Mouse (Mus musculus): ENCODE measurements around the gene Uggt1. TPM values are rescaled to one million over a fixed set of nuclear protein-coding genes. Genes with fewer than 3 reads are reported as not detected.

Gene Uggt1
- total RNA-seq, 2 experiments from 2014 or later = 19.7 to 21.6 TPM

DNA sequence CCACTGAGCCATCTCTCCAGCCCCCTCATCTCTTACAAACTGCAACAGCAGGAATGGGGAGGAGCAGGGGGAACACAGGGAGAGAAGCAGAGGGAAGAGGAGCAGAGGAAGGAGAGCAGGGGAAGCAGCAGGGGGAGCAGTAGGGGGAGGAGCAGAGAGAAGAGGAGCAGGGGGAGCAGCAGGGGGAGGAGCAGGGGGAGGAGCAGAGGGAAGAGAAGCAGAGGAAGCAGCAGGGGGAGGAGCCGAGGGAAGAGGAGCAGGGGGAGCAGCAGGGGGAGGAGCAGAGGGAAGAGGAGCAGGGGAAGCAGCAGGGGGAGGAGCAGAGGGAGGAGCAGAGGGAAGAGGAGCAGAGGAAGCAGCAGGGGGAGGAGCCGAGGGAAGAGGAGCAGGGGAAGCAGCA, 14.1 kb upstream of the Uggt1 start:
- DNase-seq = no peak

GRCm38 (mm10) chr1:36257276-36257675, 12.8 kb upstream of the Uggt1 start:
- no peak for DNase-seq

DNA sequence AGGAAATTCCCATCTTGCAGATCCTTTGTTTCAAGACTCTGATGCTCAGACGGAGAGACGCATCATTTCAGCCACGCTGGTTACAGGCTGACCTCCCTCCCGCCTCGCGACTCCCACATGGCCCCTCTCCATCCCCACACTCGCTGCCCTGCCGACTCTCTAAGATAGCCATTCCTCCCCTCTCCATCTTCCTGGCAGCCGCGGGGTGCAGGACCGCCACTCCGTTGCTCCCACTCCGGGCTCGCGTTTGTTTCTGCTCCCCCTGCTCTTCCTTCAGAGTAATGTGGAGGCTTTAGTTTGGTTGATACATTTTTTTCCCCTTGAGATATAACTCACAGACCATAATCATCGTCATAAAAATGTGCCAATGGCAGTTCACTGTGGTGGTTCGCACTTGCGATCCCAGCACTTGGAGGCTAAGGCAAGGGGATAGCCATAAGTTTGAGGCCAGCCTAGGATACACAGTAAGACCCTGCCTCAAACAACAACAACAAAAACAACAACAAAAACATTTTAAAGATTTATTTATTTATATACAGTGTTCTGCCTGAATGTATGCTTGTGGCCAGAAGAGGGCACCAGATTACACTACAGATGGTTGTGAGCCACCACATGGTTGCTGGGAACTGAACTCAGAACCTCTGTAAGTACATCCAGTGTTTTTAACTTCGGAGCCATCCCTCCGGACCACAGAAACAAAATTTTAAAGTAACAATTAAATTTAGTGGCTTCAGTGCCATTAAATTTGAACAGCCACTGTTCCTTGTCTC, 11.5 kb upstream of the Uggt1 start:
- no peak for DNase-seq

- peak; percentile 29 for DNase-seq
Observed at GRCm38 (mm10) chr1:36254635-36255360, 10.3 kb upstream of the Uggt1 start.

GRCm38 (mm10) chr1:36252791-36253190, 8.3 kb upstream of the Uggt1 start:
- DNase-seq = no peak

DNA sequence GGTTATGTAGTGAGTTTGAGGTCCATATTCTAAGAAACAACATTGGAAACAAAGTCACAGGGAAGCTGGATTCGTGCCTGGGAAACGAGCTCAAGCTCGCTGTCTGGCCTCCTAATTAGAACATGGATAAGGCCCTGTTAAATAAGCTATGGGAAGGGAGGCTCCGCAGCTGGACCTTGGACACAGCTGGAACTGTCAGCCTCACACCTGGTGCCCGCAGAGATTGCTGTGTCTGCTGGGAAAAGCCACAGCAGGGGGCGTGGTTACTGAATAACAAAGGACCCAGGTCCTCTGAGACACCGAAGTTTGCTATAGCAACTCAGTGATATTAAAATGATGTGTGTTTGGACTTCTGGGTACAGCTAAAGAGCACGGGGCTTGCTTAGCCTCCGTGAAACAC, 6.9 kb upstream of the Uggt1 start:
- DNase-seq = no peak

DNA sequence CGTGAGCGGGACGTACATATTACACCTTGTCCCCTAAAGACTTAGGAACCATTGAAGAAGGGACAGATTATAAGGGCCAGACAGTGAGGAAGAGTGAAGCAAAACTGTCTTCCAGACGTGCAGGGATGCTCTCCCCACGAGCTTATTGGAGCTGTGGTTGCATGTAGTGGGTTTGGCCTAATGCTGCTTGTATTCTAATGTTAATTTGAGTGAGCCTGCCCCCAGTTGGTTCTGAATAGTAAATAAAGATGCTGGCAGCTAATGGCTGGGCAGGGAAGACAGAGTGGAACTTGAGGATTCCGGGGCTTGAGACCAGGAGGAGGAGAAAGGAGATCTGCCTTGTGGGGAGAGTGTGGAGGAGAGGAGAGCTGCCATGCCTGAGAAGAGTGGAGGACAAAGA, 2.2 kb upstream of the Uggt1 start:
- no peak for DNase-seq

DNA sequence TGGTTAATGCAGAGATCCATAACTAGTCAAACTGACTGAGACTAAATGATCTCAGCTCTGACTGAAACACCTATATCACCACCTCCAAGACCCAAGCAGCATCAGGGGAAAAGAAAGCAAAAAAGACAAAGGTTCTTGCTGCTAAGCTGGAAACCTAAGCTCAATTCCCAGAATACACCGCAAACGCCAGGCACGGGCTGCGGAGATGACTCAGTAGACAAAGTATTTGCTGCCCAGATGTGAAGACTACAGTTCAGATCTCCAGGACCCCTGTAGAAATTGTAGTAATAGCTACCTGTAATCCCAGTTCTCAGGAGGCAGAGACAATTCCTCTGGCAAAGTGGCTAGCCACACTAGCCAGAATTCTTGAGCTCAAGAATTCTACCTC, 302 bp upstream of the Uggt1 start:
- DNase-seq = no peak

- DNase-seq = no peak
Observed at GRCm38 (mm10) chr1:36243447-36244057, 968 bp downstream of the Uggt1 start.

DNA sequence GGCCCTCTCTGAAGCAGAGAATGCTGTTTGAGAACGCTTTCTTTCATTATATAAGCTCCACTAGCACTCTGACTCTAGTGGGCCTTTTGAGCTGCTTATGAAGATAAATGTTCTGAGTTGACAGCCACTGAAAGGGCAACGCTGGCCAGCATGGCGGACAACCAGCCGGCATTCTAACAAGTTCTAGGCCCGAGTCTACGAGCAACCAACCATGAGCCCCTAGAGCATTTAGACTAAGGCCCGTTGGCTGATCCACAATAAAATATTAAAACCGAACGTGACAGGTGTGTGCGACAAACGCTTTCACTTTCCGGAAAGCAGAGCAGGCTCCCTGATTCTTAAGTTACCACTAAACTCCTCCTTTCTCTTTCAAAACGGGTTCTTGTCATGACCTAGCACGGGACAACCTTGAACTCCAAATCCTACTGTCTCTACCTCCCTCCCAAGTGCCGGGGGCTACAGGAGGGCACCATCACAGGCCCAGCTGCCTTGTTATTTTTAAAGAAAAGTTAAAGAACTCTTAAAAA, 2.6 kb downstream of the Uggt1 start:
- no peak for DNase-seq

- no peak for DNase-seq
Observed at GRCm38 (mm10) chr1:36240176-36240575, 4.3 kb downstream of the Uggt1 start.

DNA sequence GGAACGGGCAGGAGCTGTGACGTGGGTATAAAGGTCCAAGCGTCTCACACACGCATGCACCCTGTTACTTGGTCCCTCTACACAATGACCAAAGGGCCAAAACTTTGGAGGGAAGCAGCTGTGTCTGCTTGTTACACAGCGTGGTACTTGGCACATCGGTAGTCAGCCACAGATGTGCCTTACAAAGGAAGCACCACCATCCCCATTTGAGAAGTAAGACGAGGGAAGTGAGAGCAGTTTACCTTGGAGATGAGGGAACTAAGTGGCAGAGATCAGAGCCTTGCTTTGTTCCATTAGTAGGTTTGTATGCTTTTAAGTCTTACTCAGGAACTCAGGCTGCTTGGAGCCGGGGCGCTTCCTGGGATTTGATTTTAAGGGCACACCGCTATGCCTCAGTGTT, 5.1 kb downstream of the Uggt1 start:
- DNase-seq = no peak

- DNase-seq = no peak
Observed at GRCm38 (mm10) chr1:36235855-36236254, 8.7 kb downstream of the Uggt1 start.

DNA sequence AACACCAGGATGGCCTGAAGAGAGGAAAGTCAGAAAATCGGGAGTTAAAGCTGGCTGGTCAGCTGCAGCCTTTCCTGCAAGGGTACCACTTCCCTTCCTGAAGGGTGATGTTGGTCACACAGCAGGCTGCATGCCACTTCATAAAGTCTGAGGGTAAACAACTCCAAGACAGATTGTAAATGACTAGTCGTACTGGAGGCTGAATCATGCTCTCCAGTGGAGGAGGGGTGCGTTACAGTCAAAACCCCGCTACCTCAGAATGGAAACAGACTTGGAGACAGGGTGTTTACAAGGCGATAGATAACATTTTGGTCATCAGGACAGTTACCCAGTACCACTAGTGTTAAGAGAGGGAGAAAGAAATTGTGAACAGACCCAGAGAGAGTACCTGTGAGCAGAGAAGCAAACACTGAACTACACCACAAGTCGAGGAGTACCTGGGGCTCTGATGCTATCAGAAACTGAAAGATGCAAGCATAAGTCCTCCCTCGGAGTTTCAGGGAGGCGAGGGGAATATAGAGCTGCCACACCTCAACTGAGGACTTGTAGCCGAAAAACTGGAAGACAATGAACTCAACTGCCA, 9.4 kb downstream of the Uggt1 start:
- no peak for DNase-seq

- no peak for DNase-seq
Observed at GRCm38 (mm10) chr1:36233218-36233617, 11.3 kb downstream of the Uggt1 start.

DNA sequence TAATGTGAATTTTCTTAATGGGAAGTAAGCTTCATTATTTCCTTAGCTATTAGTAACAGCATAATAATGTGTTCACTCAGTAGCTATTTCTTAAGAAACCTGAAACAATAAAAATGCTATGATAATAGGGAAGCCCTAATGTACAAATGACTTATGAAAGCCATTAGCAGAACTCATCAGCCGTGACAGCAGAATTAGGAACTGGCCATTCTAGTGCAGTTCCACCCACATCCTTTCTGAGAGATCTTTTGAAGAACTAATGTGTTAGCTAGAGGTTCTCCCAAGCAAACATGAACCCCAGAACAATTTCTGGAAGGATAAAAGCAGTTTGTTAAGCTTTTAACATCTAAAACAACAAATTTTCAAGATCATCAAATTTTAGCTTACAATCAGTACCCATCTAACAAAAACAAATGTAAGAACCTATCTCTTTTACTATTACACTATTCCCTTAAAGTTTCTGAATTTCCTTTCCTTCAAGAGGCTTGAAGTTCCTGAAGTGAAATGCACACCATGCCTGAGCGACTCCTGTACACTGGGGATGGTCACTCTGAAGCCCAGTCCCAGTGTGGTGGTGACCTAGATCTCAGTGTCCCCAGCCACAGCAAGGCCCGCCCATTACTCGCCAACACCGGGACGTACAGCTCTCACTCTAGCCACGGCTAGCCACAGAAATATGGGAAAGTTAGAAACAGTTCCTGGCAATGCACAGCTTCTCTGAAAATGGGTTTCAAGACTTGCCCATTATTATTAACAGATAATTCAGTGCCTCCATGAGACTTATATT, 13.4 kb downstream of the Uggt1 start:
- no peak for DNase-seq

DNA sequence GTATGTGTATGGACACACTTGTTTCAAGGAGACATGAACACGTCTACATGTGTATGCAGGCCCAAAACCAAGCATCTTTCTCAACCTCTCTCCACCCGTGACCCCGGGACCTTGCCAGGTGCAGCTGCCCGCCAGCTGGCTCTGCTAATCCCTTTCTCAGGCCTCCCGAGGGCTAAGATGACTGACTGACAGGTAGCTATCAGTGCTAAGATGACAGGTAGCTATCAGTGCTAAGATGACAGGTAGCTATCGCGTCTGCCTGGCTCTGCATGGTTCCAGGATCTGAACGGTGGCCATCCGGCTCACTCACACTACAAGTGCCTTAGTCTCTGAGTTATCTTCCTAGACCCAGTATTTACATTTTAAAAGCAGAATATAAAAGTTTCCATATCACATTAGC, 16.1 kb downstream of the Uggt1 start:
- no peak for DNase-seq

DNA sequence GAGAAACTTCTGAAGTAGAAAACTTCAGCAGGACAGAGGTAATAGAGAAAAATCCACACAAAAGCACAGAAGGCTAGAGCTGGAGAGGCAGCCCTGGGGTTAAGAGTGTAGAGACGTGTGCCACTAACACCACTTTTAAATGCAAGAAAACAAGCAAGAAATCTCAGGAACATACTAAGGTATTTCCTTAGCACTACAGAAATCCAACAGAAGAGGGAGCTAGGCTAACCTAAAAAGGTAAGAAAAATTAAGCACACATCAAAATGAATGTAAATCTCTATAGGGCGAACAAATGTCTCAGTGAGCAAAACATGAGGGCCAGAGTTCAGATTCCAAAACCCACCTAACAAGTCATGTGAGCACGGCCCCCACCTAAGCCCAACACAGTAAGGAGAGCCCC, 19.9 kb downstream of the Uggt1 start:
- DNase-seq = no peak

DNA sequence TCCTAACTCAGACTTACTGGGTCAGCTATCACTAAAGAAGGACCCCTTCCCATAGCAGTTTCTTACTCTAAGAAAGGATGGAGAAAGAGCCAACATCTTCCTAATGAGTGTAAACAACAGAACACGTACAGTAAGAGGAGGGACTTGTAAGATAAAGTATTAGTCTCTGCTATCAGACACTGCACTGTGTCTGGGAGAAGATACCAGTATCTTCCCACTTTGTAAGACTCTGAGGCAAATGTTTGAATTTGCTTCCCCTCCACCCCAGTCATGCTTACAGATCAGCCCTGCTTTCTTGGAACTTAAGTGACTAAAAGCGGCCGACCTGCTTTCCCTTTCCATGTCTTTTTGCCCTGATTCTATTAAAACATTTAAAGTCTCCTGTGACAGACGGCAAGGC, 30.2 kb downstream of the Uggt1 start:
- DNase-seq = no peak

DNA sequence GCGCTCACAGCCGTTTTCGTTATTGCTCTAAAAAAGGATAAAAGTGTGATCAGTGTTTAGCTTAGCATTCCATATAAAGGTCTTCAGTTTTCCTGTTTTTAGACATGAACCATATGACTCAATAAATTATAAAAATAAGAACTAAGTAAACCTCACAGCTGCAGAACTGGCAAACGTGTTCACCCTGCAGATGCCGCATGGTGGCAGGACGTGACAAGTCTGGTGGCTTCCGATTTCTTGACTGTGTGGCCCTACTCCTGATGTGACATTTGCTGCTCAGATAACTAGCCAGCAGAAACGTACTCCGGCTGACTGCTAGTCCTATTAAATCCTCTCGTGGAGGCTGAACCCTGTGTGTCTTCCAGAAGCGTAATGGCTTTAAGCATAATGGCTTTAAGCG, 42.8 kb downstream of the Uggt1 start:
- DNase-seq = no peak

DNA sequence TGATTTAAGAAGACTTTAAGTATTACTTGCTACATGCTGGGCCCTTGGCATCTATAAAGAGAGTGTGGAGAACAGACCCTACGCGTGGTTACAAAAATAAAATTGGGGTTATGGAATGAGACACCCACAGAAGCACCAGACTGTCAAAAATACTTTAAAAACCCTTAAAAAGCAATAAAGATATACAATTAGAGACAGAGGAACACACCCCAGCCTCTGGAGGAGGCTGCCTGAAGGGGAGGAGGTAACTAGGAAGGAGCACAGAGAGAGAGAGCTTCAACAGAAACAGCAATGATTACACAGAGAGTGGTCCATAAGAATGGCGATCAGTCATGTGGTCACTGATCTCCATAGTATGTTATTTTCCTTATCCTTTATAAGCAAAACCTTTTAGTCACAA, 50.0 kb downstream of the Uggt1 start:
- DNase-seq = no peak

- no peak for DNase-seq
Observed at GRCm38 (mm10) chr1:36191966-36192365, 52.6 kb downstream of the Uggt1 start.

Data from gastrocnemius, postnatal 25 days (tissue).